Comparison of ENCODE assay signal across 9 mouse cellular contexts in genomic region chr2:25576028-25576850, GRCm38 (mm10). TPM values are rescaled to one million over a fixed set of nuclear protein-coding genes. Genes with fewer than 3 reads are reported as not detected.
DNase-seq lines count a peak whose midpoint lies in the region; ATAC-seq and TF ChIP-seq lines count a peak whose summit lies in the region.
"Had no signal": no experiment of that assay in that cellular context is flagged by ENCODE, and none has a peak within 500 bp of the region (broad histone marks: within the 10 kb centered on the region; RNA-seq: fewer than 3 reads in every experiment).

No protein-coding gene starts in this region.

- no peak for TF ChIP-seq EP300 in liver, postnatal 0 days (IDR thresholded peaks at IDR 0.05; ENCODE audit: low read depth)

- TF ChIP-seq CTCF in liver, postnatal 0 days (IDR thresholded peaks at IDR 0.05; ENCODE audit: low read depth), result no peak
- TF ChIP-seq CTCF in forebrain, postnatal 0 days (IDR thresholded peaks at IDR 0.05; ENCODE audit: low read depth), result no peak

- H3K36me3 ChIP-seq in liver, embryonic 12.5 days, result peaks cover 10% of the 10 kb centered on the region; the same call in 1 of the 2 replicates
- H3K36me3 ChIP-seq in liver, postnatal 0 days (replicated peaks; ENCODE audit: insufficient read depth, low read length), result no peaks in the 10 kb centered on the region
- peaks cover 24% of the 10 kb centered on the region; the same call in 1 of the 2 replicates for H3K36me3 ChIP-seq in forebrain, postnatal 0 days (ENCODE audit: insufficient read depth)
- H3K36me3 ChIP-seq in myocyte (ENCODE audit: control insufficient read depth, insufficient read depth), result no peaks in the 10 kb centered on the region

- peak overlapping the region; percentile 83 for H3K4me2 ChIP-seq in liver, embryonic 12.5 days
- no peak overlapping the region for H3K4me2 ChIP-seq in liver, postnatal 0 days (ENCODE audit: low read depth, low read length)
- peak overlapping the region; percentile 94; the same call in 1 of the 2 replicates for H3K4me2 ChIP-seq in forebrain, postnatal 0 days (ENCODE audit: low read depth)
- H3K4me2 ChIP-seq in myocyte (ENCODE audit: low read depth), result peak overlapping the region; percentile 92

- peaks cover 5% of the 10 kb centered on the region for H3K79me2 ChIP-seq in myocyte (ENCODE audit: control insufficient read depth, insufficient read depth)

- no peak for DNase-seq in liver, postnatal 0 days
- DNase-seq in cerebellum, postnatal 10 days, result peak; percentile 39 to 49
- no peak for DNase-seq in forebrain, postnatal 0 days
- no peak for DNase-seq in thymus, postnatal 25 days
- DNase-seq in gastrocnemius, adult 18-20 months (ENCODE audit: low spot score), result no peak

- H3K9ac ChIP-seq in liver, embryonic 12.5 days, result no peak overlapping the region
- no peak overlapping the region for H3K9ac ChIP-seq in liver, postnatal 0 days (replicated peaks)
- H3K9ac ChIP-seq in forebrain, postnatal 0 days, result no peak overlapping the region

- no peak for ATAC-seq in liver, embryonic 12.5 days
- no peak for ATAC-seq in liver, postnatal 0 days
- no peak for ATAC-seq in forebrain, postnatal 0 days
- ATAC-seq in granulocyte monocyte progenitor cell, adult 5-6 weeks (replicated peaks; ENCODE audit: poor library complexity, severe bottlenecking), result no peak

- H3K27me3 ChIP-seq in liver, embryonic 12.5 days (replicated peaks), result peaks cover 60% of the 10 kb centered on the region
- H3K27me3 ChIP-seq in liver, postnatal 0 days (ENCODE audit: insufficient read depth, low read length), result peaks cover 55% of the 10 kb centered on the region
- H3K27me3 ChIP-seq in forebrain, postnatal 0 days (ENCODE audit: insufficient read depth, low read length), result peaks cover 40% of the 10 kb centered on the region
- H3K27me3 ChIP-seq in myocyte (ENCODE audit: control insufficient read depth, insufficient read depth, insufficient read length), result no peaks in the 10 kb centered on the region

- no peak for TF ChIP-seq POLR2A in myocyte (IDR thresholded peaks at IDR 0.05; ENCODE audit: insufficient read length, low read depth)

- H3ac ChIP-seq in myocyte (ENCODE audit: control insufficient read depth, insufficient read length), result no peak overlapping the region

- H3K4me3 ChIP-seq in liver, embryonic 12.5 days, result no peak overlapping the region
- H3K4me3 ChIP-seq in liver, postnatal 0 days (ENCODE audit: low read depth, low read length), result no peak overlapping the region
- H3K4me3 ChIP-seq in forebrain, postnatal 0 days (ENCODE audit: low read depth, low read length), result no peak overlapping the region
- H3K4me3 ChIP-seq in myocyte, result peak overlapping the region; percentile 68

- H3K9me3 ChIP-seq in liver, embryonic 12.5 days (replicated peaks), result no peaks in the 10 kb centered on the region
- H3K9me3 ChIP-seq in liver, postnatal 0 days (ENCODE audit: low read length), result no peaks in the 10 kb centered on the region
- H3K9me3 ChIP-seq in forebrain, postnatal 0 days (ENCODE audit: low read length), result no peaks in the 10 kb centered on the region

- H3K27ac ChIP-seq in liver, embryonic 12.5 days, result no peak overlapping the region
- no peak overlapping the region for H3K27ac ChIP-seq in liver, postnatal 0 days (ENCODE audit: low read depth)
- no peak overlapping the region for H3K27ac ChIP-seq in forebrain, postnatal 0 days (ENCODE audit: low read depth, low read length)

- WGBS in liver, embryonic 12.5 days (ENCODE audit: insufficient replicate concordance), result 75% methylated on average over 16 of the region's 16 CpGs
- WGBS in liver, postnatal 0 days (ENCODE audit: insufficient replicate concordance), result 79% methylated on average over 16 of the region's 16 CpGs
- WGBS in forebrain, postnatal 0 days, result 73% methylated on average over 16 of the region's 16 CpGs

- H3K4me1 ChIP-seq in liver, embryonic 12.5 days, result peaks cover 76% of the 10 kb centered on the region
- peaks cover 44% of the 10 kb centered on the region for H3K4me1 ChIP-seq in liver, postnatal 0 days (ENCODE audit: insufficient read depth)
- peaks cover 22% of the 10 kb centered on the region for H3K4me1 ChIP-seq in forebrain, postnatal 0 days (ENCODE audit: insufficient read depth)

TF ChIP-seq in myocyte, 11 proteins besides CTCF, POLR2A, EP300 and RAD21:
- TF ChIP-seq POLR2AphosphoS2 (IDR thresholded peaks at IDR 0.05; ENCODE audit: insufficient read length, low read depth) (no peak), MYOG (IDR thresholded peaks at IDR 0.05; ENCODE audit: control insufficient read depth in 1 of 3, insufficient read depth in 1 of 3, insufficient read length in 2 of 3, low read depth in 2 of 3) (no peak), TCF3 (IDR thresholded peaks at IDR 0.05; ENCODE audit: insufficient read length, low read depth) (no peak), TCF12 (IDR thresholded peaks at IDR 0.05; ENCODE audit: insufficient read depth, poor library complexity, severe bottlenecking) (no peak), E2F4 (IDR thresholded peaks at IDR 0.05; ENCODE audit: insufficient read depth) (no peak), REST (IDR thresholded peaks at IDR 0.05; ENCODE audit: insufficient read depth, insufficient read length) (no peak), CEBPB (IDR thresholded peaks at IDR 0.05; ENCODE audit: insufficient read depth, poor library complexity, severe bottlenecking) (no peak), MYOD1 (IDR thresholded peaks at IDR 0.05; ENCODE audit: control insufficient read depth in 1 of 3, insufficient read length in 2 of 3, low read depth in 2 of 3) (no peak), SRF (IDR thresholded peaks at IDR 0.05; ENCODE audit: control insufficient read depth, insufficient read length, low read depth) (no peak), USF1 (IDR thresholded peaks at IDR 0.05; ENCODE audit: low read depth) (no peak), MAX (IDR thresholded peaks at IDR 0.05; ENCODE audit: low read depth) (no peak)

RNA-seq across cellular contexts. Expression of gene Phpt1, which starts 1.2 kb away (rescaled TPM):
- polyA plus RNA-seq in liver, embryonic 12.5 days (2016; fragmentation: Nextera tagmentation; extraction: Ambion mirVana), result 67.8 and 69.2 TPM in 2 replicates
- polyA plus RNA-seq in liver, postnatal 0 days (2015; fragmentation: Nextera tagmentation; extraction: Ambion mirVana), result 44.7 and 46.1 TPM in 2 replicates
- 33.7 and 43.2 TPM in 2 replicates for total RNA-seq in forebrain, postnatal 0 days (2014; rRNA removed)
- 171 and 185 TPM in 2 replicates for polyA plus RNA-seq in forebrain, postnatal 0 days (2015; fragmentation: Nextera tagmentation; extraction: Ambion mirVana)
- polyA plus RNA-seq in myocyte (2012; fragmentation: generic; extraction: Trizol), result 108 TPM
- 62.5 and 89.4 TPM in 2 replicates for total RNA-seq in granulocyte monocyte progenitor cell, adult 5-6 weeks (2014; fragmentation: Nextera tagmentation)
- 5.9 and 46.2 TPM in 2 replicates for total RNA-seq in granulocyte monocyte progenitor cell, adult 5-6 weeks (2017)
- 10 to 100 TPM; 54.6 to 57.5 TPM for total RNA-seq in gastrocnemius, adult 18-20 months (2021)

RNA-seq across cellular contexts. Expression of gene Mamdc4, which starts 1.6 kb away (rescaled TPM):
- polyA plus RNA-seq in liver, embryonic 12.5 days (2016; fragmentation: Nextera tagmentation; extraction: Ambion mirVana), result 0.38 and 0.45 TPM in 2 replicates
- polyA plus RNA-seq in liver, postnatal 0 days (2015; fragmentation: Nextera tagmentation; extraction: Ambion mirVana), result 0.07 and 0.09 TPM in 2 replicates
- 1.0 and 9.0 TPM in 2 replicates for total RNA-seq in forebrain, postnatal 0 days (2014; rRNA removed)
- 0.21 and 0.26 TPM in 2 replicates for polyA plus RNA-seq in forebrain, postnatal 0 days (2015; fragmentation: Nextera tagmentation; extraction: Ambion mirVana)
- 8.7 TPM for polyA plus RNA-seq in myocyte (2012; fragmentation: generic; extraction: Trizol)
- total RNA-seq in granulocyte monocyte progenitor cell, adult 5-6 weeks (2014; fragmentation: Nextera tagmentation), result 1.5 and 3.4 TPM in 2 replicates
- 1.2 and 66.7 TPM in 2 replicates for total RNA-seq in granulocyte monocyte progenitor cell, adult 5-6 weeks (2017)
- total RNA-seq in gastrocnemius, adult 18-20 months (2021), result under 1 TPM; 0.12 to 0.34 TPM

RNA-seq across cellular contexts. Expression of gene Ajm1, which starts 5.3 kb away (rescaled TPM):
- not detected in 2 replicates for polyA plus RNA-seq in liver, embryonic 12.5 days (2016; fragmentation: Nextera tagmentation; extraction: Ambion mirVana)
- 0.02 TPM in 1 of 2 replicates, not detected in the other for polyA plus RNA-seq in liver, postnatal 0 days (2015; fragmentation: Nextera tagmentation; extraction: Ambion mirVana)
- 13.5 and 16.0 TPM in 2 replicates for total RNA-seq in forebrain, postnatal 0 days (2014; rRNA removed)
- 11.3 and 13.7 TPM in 2 replicates for polyA plus RNA-seq in forebrain, postnatal 0 days (2015; fragmentation: Nextera tagmentation; extraction: Ambion mirVana)
- polyA plus RNA-seq in myocyte (2012; fragmentation: generic; extraction: Trizol), result 1.0 TPM
- not detected in 2 replicates for total RNA-seq in granulocyte monocyte progenitor cell, adult 5-6 weeks (2014; fragmentation: Nextera tagmentation)
- 0.39 TPM in 1 of 2 replicates, not detected in the other for total RNA-seq in granulocyte monocyte progenitor cell, adult 5-6 weeks (2017)
- not detected for total RNA-seq in gastrocnemius, adult 18-20 months (2021)
- polyA plus RNA-seq: lung, postnatal 0 days had no signal

RNA-seq across cellular contexts. Expression of gene Edf1, which starts 18.6 kb away (rescaled TPM):
- 293 and 311 TPM in 2 replicates for polyA plus RNA-seq in liver, embryonic 12.5 days (2016; fragmentation: Nextera tagmentation; extraction: Ambion mirVana)
- 263 and 268 TPM in 2 replicates for polyA plus RNA-seq in liver, postnatal 0 days (2015; fragmentation: Nextera tagmentation; extraction: Ambion mirVana)
- total RNA-seq in forebrain, postnatal 0 days (2014; rRNA removed), result 151 and 174 TPM in 2 replicates
- polyA plus RNA-seq in forebrain, postnatal 0 days (2015; fragmentation: Nextera tagmentation; extraction: Ambion mirVana), result 368 and 392 TPM in 2 replicates
- polyA plus RNA-seq in myocyte (2012; fragmentation: generic; extraction: Trizol), result 513 TPM
- 134 and 171 TPM in 2 replicates for total RNA-seq in granulocyte monocyte progenitor cell, adult 5-6 weeks (2014; fragmentation: Nextera tagmentation)
- total RNA-seq in granulocyte monocyte progenitor cell, adult 5-6 weeks (2017), result 96.1 and 107 TPM in 2 replicates
- 100 to 1,000 TPM; 179 to 182 TPM for total RNA-seq in gastrocnemius, adult 18-20 months (2021)

RNA-seq across cellular contexts. Expression of gene Traf2, which starts 29.5 kb away (rescaled TPM):
- polyA plus RNA-seq in liver, embryonic 12.5 days (2016; fragmentation: Nextera tagmentation; extraction: Ambion mirVana), result 22.4 and 24.4 TPM in 2 replicates
- polyA plus RNA-seq in liver, postnatal 0 days (2015; fragmentation: Nextera tagmentation; extraction: Ambion mirVana), result 10.6 and 10.7 TPM in 2 replicates
- total RNA-seq in forebrain, postnatal 0 days (2014; rRNA removed), result 8.0 and 9.6 TPM in 2 replicates
- polyA plus RNA-seq in forebrain, postnatal 0 days (2015; fragmentation: Nextera tagmentation; extraction: Ambion mirVana), result 7.8 and 9.2 TPM in 2 replicates
- 40.4 TPM for polyA plus RNA-seq in myocyte (2012; fragmentation: generic; extraction: Trizol)
- total RNA-seq in granulocyte monocyte progenitor cell, adult 5-6 weeks (2014; fragmentation: Nextera tagmentation), result 17.3 and 18.2 TPM in 2 replicates
- 13.9 and 15.9 TPM in 2 replicates for total RNA-seq in granulocyte monocyte progenitor cell, adult 5-6 weeks (2017)
- 10 to 100 TPM; 13.7 to 15.1 TPM for total RNA-seq in gastrocnemius, adult 18-20 months (2021)

Comparison
In these comparisons a context has a peak if more than half of its experiments do, and no peak if none do; other contexts are left out.
1. DNase-seq: peak in cerebellum, postnatal 10 days (2 of 2); none in liver, postnatal 0 days (single experiment), forebrain, postnatal 0 days (single experiment), thymus, postnatal 25 days (single experiment) and gastrocnemius, adult 18-20 months (single experiment).